Mouse (Mus musculus): ENCODE results near the gene Ptrhd1.

DNA sequence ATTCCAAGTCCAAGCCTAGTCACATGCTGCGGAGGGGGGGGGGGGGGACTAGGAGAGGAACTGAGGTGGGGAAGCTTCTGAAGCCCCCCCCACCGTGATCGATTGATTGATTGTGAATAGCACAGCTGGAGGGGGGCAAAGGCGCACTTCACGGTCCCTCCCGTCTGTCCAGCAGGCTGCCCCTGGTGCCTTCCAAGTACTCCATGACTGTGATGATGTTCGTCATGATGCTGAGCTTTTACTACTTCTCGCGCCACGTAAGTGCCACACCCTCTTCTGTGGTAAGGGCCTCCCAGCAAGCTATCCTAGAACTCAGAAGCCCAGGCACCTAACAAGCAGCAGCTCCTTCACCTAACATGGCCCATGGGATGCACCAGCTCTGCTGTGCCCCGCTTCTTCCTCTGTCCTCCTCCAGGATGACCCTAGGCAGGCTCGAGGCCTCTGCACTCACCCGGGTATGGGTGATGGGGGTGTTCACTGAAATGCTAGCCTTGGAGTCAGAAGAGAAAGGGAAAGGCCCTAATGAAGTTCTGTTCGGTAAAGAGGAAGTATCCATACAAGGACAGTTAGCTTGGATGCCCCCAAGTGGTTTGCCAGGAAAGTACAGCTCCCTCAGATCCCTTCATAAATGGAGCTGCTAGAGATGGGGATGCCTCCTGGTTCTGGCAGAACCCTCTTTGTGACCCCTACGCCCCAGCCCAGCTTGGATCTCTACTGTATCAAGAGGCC is 25.3 kb upstream of the Ptrhd1 start:
- TF ChIP-seq MAFK (IDR thresholded peaks at IDR 0.05; ENCODE audit: insufficient read depth, low read depth, low read length) (no peak), ZNF384 (IDR thresholded peaks at IDR 0.05; ENCODE audit: low read depth, low read length) (no peak), ZC3H11A (IDR thresholded peaks at IDR 0.05; ENCODE audit: borderline replicate concordance, low read depth, low read length) (no peak), CHD2 (IDR thresholded peaks at IDR 0.05; ENCODE audit: low read depth, low read length) (no peak)
